Mouse (Mus musculus) liver, embryonic 14 days (tissue): ENCODE measurements around the gene Adamts17. TPM values are rescaled to one million over a fixed set of nuclear protein-coding genes. Genes with fewer than 3 reads are reported as not detected.

Experiments
- polyA plus RNA-seq: library from polyadenylated mRNA; depleted of rRNA; stranded (reverse); fragments of >200 nt; gene quantifications from 2 replicates; pipeline ENCODE4 v1.2.3, GENCODE M21; 2012; rRNA removed

Adamts17 gene
- 0.17 and 0.21 TPM in 2 replicates for polyA plus RNA-seq

DNA sequence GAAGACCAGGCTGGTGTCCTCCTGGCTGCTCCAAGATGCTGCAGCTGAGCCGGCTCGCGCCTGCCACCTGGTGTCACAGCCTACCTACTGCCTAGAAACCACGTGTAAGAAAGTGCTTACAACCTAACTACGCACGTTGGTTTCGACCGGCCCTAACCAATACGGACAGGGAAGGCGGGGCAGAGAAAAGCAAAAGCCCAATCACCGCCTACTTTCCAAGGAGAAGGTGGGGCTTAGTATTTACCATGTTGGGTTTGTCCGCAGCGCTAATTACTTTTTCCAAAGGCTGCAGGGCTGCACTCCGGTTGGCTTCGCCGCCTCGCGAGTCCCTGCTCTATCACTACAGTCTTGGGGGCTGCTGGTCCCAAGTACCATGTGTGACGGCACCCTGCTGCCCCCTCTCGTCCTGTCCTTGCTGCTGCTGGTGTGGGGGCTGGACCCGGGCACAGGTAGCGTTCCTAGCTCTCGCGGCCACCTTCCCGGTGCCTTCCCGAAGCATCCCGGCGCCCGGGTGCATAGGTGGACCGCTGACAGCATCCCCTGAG, at the start of gene Adamts17:
Gene Adamts17 (plus strand): TSS at position 273 of the 545 bp plus-strand sequence.

Other genes with a start within 250 kb of the Adamts17 start
- gene Asb7, start 150.1 kb upstream of the Adamts17 start, polyA plus RNA-seq = 1.9 and 2.1 TPM in 2 replicates
- 2.7 and 3.0 TPM in 2 replicates for gene Lins1, start 149.8 kb upstream of the Adamts17 start, polyA plus RNA-seq
- gene Cers3, start 96.2 kb upstream of the Adamts17 start, polyA plus RNA-seq = 0.03 and 0.08 TPM in 2 replicates